Mouse (Mus musculus): Measurements from ENCODE around the gene Dnah7a. TPM values are rescaled to one million over a fixed set of nuclear protein-coding genes. Genes with fewer than 3 reads are reported as not detected.

Gene Dnah7a
- polyA plus RNA-seq, 1 experiment from 2014 or later, result 7.2 TPM

GRCm38 (mm10) chr1:53352327-53353261 lies 354.0 kb downstream of the Dnah7a start, which contains the start of the genes Asdurf, Gm28551 and Asnsd1:
Gene Asdurf, minus strand, starts transcription at chr1:53352619.
Gene Gm28551, minus strand, starts transcription at chr1:53352667.
Gene Asnsd1, minus strand, starts transcription at chr1:53352752.
- H3K4me1 ChIP-seq, result peaks cover 8% of the 10 kb centered on the region
- ATAC-seq (ENCODE audit: low FRiP score, low read depth), result peak; percentile 100
- H3K27ac ChIP-seq (replicated peaks), result peak within 1 kb of the TSS; percentile 88
- H3K4me2 ChIP-seq (replicated peaks), result peak within 1 kb of the TSS; percentile 55
- peak within 1 kb of the TSS; percentile 91 for H3K4me3 ChIP-seq
- peak within 1 kb of the TSS; percentile 91 for H3K9ac ChIP-seq (replicated peaks)
- WGBS, result under 1% methylated on average over 44 of the region's 44 CpGs
- H3K27me3 ChIP-seq, result no peaks in the 10 kb centered on the region
- H3K36me3 ChIP-seq, result peaks cover 19% of the 10 kb centered on the region
- H3K9me3 ChIP-seq, result 0 out of 2 replicates have a peak, but pooled peaks cover 4% of the 10 kb centered on the region

Small RNA genes within 50 kb of the gene (microRNA-seq; reads per million reads assigned to microRNA genes)
- not detected for gene Gm25240

Other genes with a start within 250 kb of the Dnah7a start
- 8.7 and 10.4 TPM in 2 replicates for gene Stk17b, start 78.4 kb upstream of the Dnah7a start, polyA plus RNA-seq (2016; fragmentation: Nextera tagmentation; extraction: Ambion mirVana)

All from midbrain, embryonic 12.5 days (tissue).